Mouse (Mus musculus) myocyte (in vitro differentiated cells): Measurements from ENCODE around the gene Ubald1. TPM values are rescaled to one million over a fixed set of nuclear protein-coding genes. Genes with fewer than 3 reads are reported as not detected.
A peak's percentile ranks its signal among the peaks of the same experiment; 100 is the strongest.

Source experiments
- H3K27me3 ChIP-seq: one replicate; pipeline ENCODE4 v1.6.1; 2011; ENCODE audit not compliant: control insufficient read depth, insufficient read depth, insufficient read length
- H3K36me3 ChIP-seq: one replicate; pipeline ENCODE4 v1.6.1; 2011; ENCODE audit not compliant: control insufficient read depth, insufficient read depth
- H3K4me2 ChIP-seq: one replicate; pipeline ENCODE4 v1.6.1; 2011; ENCODE audit warnings: low read depth, control low read depth
- H3K4me3 ChIP-seq: one replicate; pipeline ENCODE4 v1.5.1; 2011; ENCODE audit warnings: mild to moderate bottlenecking, control low read depth, moderate library complexity
- H3K79me2 ChIP-seq: one replicate; pipeline ENCODE4 v1.6.1; 2011; ENCODE audit not compliant: control insufficient read depth, insufficient read depth
- H3ac ChIP-seq: one replicate; pipeline ENCODE4 v1.6.1; 2011; ENCODE audit not compliant: control insufficient read depth, insufficient read length
- CEBPB ChIP-seq: IDR thresholded peaks from 2 replicates; pipeline ENCODE4 v1.6.1; 2011; ENCODE audit warnings: mild to moderate bottlenecking, moderate library complexity; ENCODE audit not compliant: poor library complexity, insufficient read depth, severe bottlenecking
- E2F4 ChIP-seq: IDR thresholded peaks from one replicate; pipeline ENCODE4 v1.6.1; 2011; ENCODE audit warnings: mild to moderate bottlenecking, control low read depth, moderate library complexity; ENCODE audit not compliant: insufficient read depth
- MAX ChIP-seq: IDR thresholded peaks from one replicate; pipeline ENCODE4 v1.6.1; 2011; ENCODE audit warnings: low read depth, mild to moderate bottlenecking, control low read depth
- MYOD1 ChIP-seq, 3 experiments: IDR thresholded peaks; one replicate each; pipeline ENCODE4 v1.6.1; 2011; ENCODE audit warnings: control low read depth in 2 of 3, low read depth in 2 of 3, mild to moderate bottlenecking in 2 of 3, moderate library complexity in 1 of 3; ENCODE audit not compliant: insufficient read length in 2 of 3, control insufficient read depth in 1 of 3
- MYOG ChIP-seq, 3 experiments: IDR thresholded peaks; one replicate each; pipeline ENCODE4 v1.6.1; 2011; ENCODE audit warnings: control low read depth in 2 of 3, low read depth in 2 of 3, mild to moderate bottlenecking in 2 of 3; ENCODE audit not compliant: insufficient read length in 2 of 3, control insufficient read depth in 1 of 3, insufficient read depth in 1 of 3
- POLR2A ChIP-seq: IDR thresholded peaks from one replicate; pipeline ENCODE4 v1.6.1; 2011; ENCODE audit warnings: low read depth, mild to moderate bottlenecking, control low read depth, moderate library complexity; ENCODE audit not compliant: insufficient read length
- POLR2AphosphoS2 ChIP-seq: IDR thresholded peaks from one replicate; pipeline ENCODE4 v1.6.1; 2011; ENCODE audit warnings: low read depth, control low read depth; ENCODE audit not compliant: insufficient read length
- REST ChIP-seq: IDR thresholded peaks from one replicate; pipeline ENCODE4 v1.6.1; 2011; ENCODE audit warnings: mild to moderate bottlenecking, control low read depth, moderate library complexity; ENCODE audit not compliant: insufficient read depth, insufficient read length
- SRF ChIP-seq: IDR thresholded peaks from one replicate; pipeline ENCODE4 v1.6.1; 2011; ENCODE audit warnings: low read depth; ENCODE audit not compliant: control insufficient read depth, insufficient read length
- TCF12 ChIP-seq: IDR thresholded peaks from one replicate; pipeline ENCODE4 v1.6.1; 2011; ENCODE audit warnings: mild to moderate bottlenecking, control low read depth; ENCODE audit not compliant: poor library complexity, insufficient read depth, severe bottlenecking
- TCF3 ChIP-seq: IDR thresholded peaks from one replicate; pipeline ENCODE4 v1.6.1; 2011; ENCODE audit warnings: low read depth, control low read depth; ENCODE audit not compliant: insufficient read length
- USF1 ChIP-seq: IDR thresholded peaks from one replicate; pipeline ENCODE4 v1.6.1; 2011; ENCODE audit warnings: low read depth, mild to moderate bottlenecking, control low read depth, moderate library complexity
- polyA plus RNA-seq: library from polyadenylated mRNA; unstranded; fragments of >200 nt; fragmentation: generic; extraction: Trizol; gene quantifications from one replicate; pipeline ENCODE4 v1.2.1, GENCODE M21; 2012; ENCODE audit warnings: missing spikeins

The Ubald1 gene
- polyA plus RNA-seq, 1 experiment, result 79.5 TPM

- Histone ChIP-seq H3K36me3 (peaks cover 14% of the 10 kb centered on the region), H3K4me3 (no peak overlapping the region), H3K27me3 (no peaks in the 10 kb centered on the region), H3K79me2 (no peaks in the 10 kb centered on the region), H3K4me2 (peak overlapping the region; percentile 64), H3ac (peak overlapping the region; percentile 11)
- 0 out of 2 replicates have a peak, but pooled peaks have one; percentile 0 for TF ChIP-seq CEBPB
- no peak for TF ChIP-seq USF1
- TF ChIP-seq REST, result no peak
- TF ChIP-seq POLR2A, result no peak
Measured at GRCm38 (mm10) chr16:4912907-4913782, 33.0 kb upstream of the Ubald1 start.

DNA sequence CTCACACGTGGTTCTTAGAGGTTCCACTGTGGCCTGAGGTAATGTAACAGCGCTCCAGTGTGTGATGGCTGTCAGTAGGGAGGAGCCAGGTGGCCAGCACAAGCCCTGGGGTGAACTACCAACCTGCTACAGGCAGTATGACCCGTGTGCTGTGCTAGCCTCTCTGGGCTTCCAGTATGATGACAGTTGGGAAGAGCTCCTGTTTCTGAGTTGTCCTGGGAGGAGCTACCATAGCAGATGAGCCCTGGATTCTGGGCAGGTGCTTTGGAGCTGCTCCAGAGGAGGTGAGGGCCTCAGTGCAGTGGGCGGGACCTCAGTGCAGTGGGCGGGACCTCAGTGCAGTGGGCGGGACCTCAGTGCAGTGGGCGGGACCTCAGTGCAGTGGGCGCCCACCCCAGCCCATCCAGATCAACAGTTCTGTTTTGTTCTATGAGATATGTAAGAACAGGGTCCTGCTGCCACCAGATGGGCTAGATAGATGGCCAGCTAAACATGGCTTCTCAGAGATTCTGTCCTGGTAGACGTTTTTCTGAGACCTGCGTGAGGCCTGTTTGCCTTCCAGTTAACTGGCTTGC, 32.0 kb upstream of the Ubald1 start:
- peaks cover 11% of the 10 kb centered on the region for H3K36me3 ChIP-seq
- no peaks in the 10 kb centered on the region for H3K79me2 ChIP-seq
- H3ac ChIP-seq, result no peak overlapping the region
- H3K4me3 ChIP-seq, result no peak overlapping the region
- TF ChIP-seq MYOD1 (IDR thresholded peaks at IDR 0.05; ENCODE audit: control insufficient read depth in 1 of 3, insufficient read length in 2 of 3, low read depth in 2 of 3), result no peak
- H3K27me3 ChIP-seq, result no peaks in the 10 kb centered on the region
- H3K4me2 ChIP-seq, result peak overlapping the region; percentile 64

- no peak overlapping the region for H3K4me2 ChIP-seq
- TF ChIP-seq TCF12, result no peak
- no peak for TF ChIP-seq POLR2AphosphoS2
- TF ChIP-seq POLR2A, result no peak
- peaks cover 11% of the 10 kb centered on the region for H3K36me3 ChIP-seq
- H3ac ChIP-seq, result no peak overlapping the region
- no peaks in the 10 kb centered on the region for H3K79me2 ChIP-seq
- no peaks in the 10 kb centered on the region for H3K27me3 ChIP-seq
- H3K4me3 ChIP-seq, result no peak overlapping the region
Measured at GRCm38 (mm10) chr16:4910758-4911157, 30.6 kb upstream of the Ubald1 start.

DNA sequence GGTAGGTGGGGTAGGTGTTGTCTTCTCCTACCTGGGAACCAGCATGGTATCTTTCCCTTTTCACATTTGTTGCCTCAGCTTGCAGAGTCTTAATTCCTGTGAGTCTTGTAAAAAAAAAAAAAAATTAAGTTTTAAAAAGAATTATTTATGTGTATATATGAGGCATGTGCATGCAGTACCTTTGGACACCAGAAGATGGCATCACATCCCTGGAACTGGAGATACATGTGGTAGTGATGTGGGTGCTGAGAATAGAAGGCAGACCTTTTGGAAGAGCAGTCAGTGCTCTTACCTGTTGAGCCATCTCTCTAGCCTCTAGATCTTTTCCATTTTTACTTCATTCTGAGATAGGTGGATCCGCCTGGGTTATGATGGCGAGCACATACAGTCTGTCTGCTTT, 29.6 kb upstream of the Ubald1 start:
- H3K4me3 ChIP-seq, result no peak overlapping the region
- H3K4me2 ChIP-seq, result no peak overlapping the region
- peaks cover 11% of the 10 kb centered on the region for H3K36me3 ChIP-seq
- H3K79me2 ChIP-seq, result peaks cover 5% of the 10 kb centered on the region
- TF ChIP-seq TCF3 (no peak), MYOG (IDR thresholded peaks at IDR 0.05; ENCODE audit: control insufficient read depth in 1 of 3, insufficient read depth in 1 of 3, insufficient read length in 2 of 3, low read depth in 2 of 3) (no peak), SRF (no peak), E2F4 (no peak), REST (no peak), CEBPB (no peak), MAX (no peak)
- no peaks in the 10 kb centered on the region for H3K27me3 ChIP-seq
- H3ac ChIP-seq, result no peak overlapping the region

- Histone ChIP-seq H3K27me3 (no peaks in the 10 kb centered on the region), H3K4me2 (no peak overlapping the region), H3K36me3 (peaks cover 5% of the 10 kb centered on the region), H3ac (no peak overlapping the region), H3K4me3 (no peak overlapping the region), H3K79me2 (peaks cover 6% of the 10 kb centered on the region)
- TF ChIP-seq MYOD1 (IDR thresholded peaks at IDR 0.05; ENCODE audit: control insufficient read depth in 1 of 3, insufficient read length in 2 of 3, low read depth in 2 of 3) (no peak), TCF12 (no peak), MYOG (IDR thresholded peaks at IDR 0.05; ENCODE audit: control insufficient read depth in 1 of 3, insufficient read depth in 1 of 3, insufficient read length in 2 of 3, low read depth in 2 of 3) (no peak), SRF (no peak), E2F4 (no peak), CEBPB (no peak), REST (no peak)
Measured at GRCm38 (mm10) chr16:4907972-4908371, 27.9 kb upstream of the Ubald1 start.
